Mouse (Mus musculus) small intestine, adult 2 months (tissue): ENCODE data around the gene Sppl3.

ENCODE experiments used
- CTCF ChIP-seq: fragments of 200-500 bp; IDR thresholded peaks from 2 replicates; pipeline ENCODE4 v1.5.1; 2012; ENCODE audit warnings: low read depth, mild to moderate bottlenecking, control low read depth, inconsistent platforms, low read length, moderate library complexity, mixed read lengths; ENCODE audit not compliant: insufficient replicate concordance, insufficient read length; ENCODE audit errors: extremely low read depth
- POLR2A ChIP-seq: fragments of 200-500 bp; IDR thresholded peaks from 2 replicates; pipeline ENCODE4 v1.6.1; 2012; ENCODE audit warnings: low read depth, mild to moderate bottlenecking, control low read depth, inconsistent platforms, low read length, moderate library complexity

- TF ChIP-seq CTCF (no peak), POLR2A (no peak)
Observed at GRCm38 (mm10) chr5:115126578-115127312, 115.8 kb downstream of the Sppl3 start.
